Mouse (Mus musculus) forebrain, embryonic 13.5 days (tissue): Measurements from ENCODE around the gene Luc7l2. TPM values are rescaled to one million over a fixed set of nuclear protein-coding genes. Genes with fewer than 3 reads are reported as not detected.
A peak's percentile ranks its signal among the peaks of the same experiment; 100 is the strongest.

Experiments
- ATAC-seq: fragments of 200-750 bp; cut with Nextera tagmentation; 2 replicates; pipeline ENCODE4 v1.8.0; 2017
- H3K27ac ChIP-seq: fragments of 300-500 bp; sonication (generic); 2 replicates; pipeline ENCODE4 v1.5.1; 2015; ENCODE audit warnings: inconsistent platforms, mild to moderate bottlenecking, moderate library complexity
- H3K27me3 ChIP-seq: fragments of 300-500 bp; sonication (generic); 2 replicates; pipeline ENCODE4 v1.6.1; 2015; ENCODE audit warnings: mild to moderate bottlenecking, inconsistent platforms
- H3K36me3 ChIP-seq: fragments of 300-500 bp; sonication (generic); 2 replicates; pipeline ENCODE4 v1.6.1; 2015; ENCODE audit warnings: mild to moderate bottlenecking, inconsistent platforms; ENCODE audit not compliant: poor library complexity, severe bottlenecking
- H3K4me1 ChIP-seq: fragments of 300-500 bp; sonication (generic); 2 replicates; pipeline ENCODE4 v1.6.1; 2015; ENCODE audit warnings: inconsistent platforms
- H3K4me2 ChIP-seq: fragments of 300-500 bp; sonication (generic); 2 replicates; pipeline ENCODE4 v1.6.1; 2015; ENCODE audit warnings: inconsistent platforms, mild to moderate bottlenecking, moderate library complexity
- H3K4me3 ChIP-seq: fragments of 300-500 bp; sonication (generic); 2 replicates; pipeline ENCODE4 v1.5.1; 2015; ENCODE audit warnings: mild to moderate bottlenecking, inconsistent platforms
- H3K9ac ChIP-seq: fragments of 300-500 bp; sonication (generic); 2 replicates; pipeline ENCODE4 v1.6.1; 2015; ENCODE audit warnings: mild to moderate bottlenecking, inconsistent platforms
- H3K9me3 ChIP-seq: fragments of 300-500 bp; sonication (generic); replicated peaks from 2 replicates; pipeline ENCODE4 v1.6.1; 2016; ENCODE audit warnings: inconsistent platforms
- WGBS: fragments of 180-500 bp; shearing (Covaris S2); methylation state at CpG from one replicate; pipeline ENCODE4 v1.1.7; 2015; 5-methylcytosine and 5-hydroxymethylcytosine counted together
- microRNA-seq: library from miRNA; unstranded; fragments of <30 nt; microRNA quantifications from one replicate; pipeline ENCODE4, GENCODE M21; 2016
- polyA plus RNA-seq: library from polyadenylated mRNA; unstranded; fragments of >200 nt; fragmentation: Nextera tagmentation; extraction: Ambion mirVana; gene quantifications from 2 replicates; pipeline ENCODE4 v1.2.1, GENCODE M21; 2015

Gene Luc7l2
- polyA plus RNA-seq, 1 experiment from 2014 or later, result 40.1 TPM

DNA sequence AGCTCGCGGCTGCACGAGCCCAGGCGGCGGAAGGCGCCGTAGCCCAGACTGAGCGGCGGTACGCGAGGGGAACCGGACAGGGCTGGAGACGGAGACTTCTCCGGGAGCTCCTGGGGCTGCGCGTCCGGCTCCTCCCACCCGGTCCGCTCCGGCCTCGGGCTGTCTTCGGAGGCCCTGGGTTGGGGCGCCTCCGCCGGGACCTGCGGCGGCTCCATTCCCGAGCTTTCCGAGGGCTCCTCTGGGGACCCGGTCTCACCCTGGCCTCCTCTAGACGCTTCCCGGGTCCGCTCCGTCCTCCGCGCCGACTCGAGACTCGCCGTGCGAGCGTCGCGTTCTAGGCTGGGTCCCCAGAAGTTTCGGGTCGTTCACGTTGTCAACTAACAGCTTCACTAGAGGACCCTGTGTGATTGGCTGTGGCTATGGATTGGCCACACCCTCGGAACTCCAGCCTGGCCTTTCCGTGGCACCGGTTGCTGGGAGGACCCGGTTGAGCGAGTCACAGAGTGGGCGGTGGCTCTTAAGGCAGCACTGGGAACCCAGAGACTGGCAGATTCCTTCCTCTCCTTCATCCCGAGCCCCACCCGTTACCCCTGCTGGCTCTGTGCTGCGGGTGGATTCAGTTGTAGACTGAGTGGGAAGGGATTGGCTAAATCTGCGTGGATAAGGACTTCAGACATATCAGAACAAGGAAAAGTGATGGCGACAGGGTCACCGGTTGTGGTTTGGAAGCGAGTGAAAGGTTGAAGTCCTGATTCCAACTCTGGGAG lies 85.9 kb downstream of the Luc7l2 start, which contains the start of gene Klrg2:
Klrg2 (minus strand) TSS at position 391 of the 767 bp plus-strand sequence.
- H3K36me3 ChIP-seq, result no peaks in the 10 kb centered on the region
- H3K9me3 ChIP-seq, result no peaks in the 10 kb centered on the region
- ATAC-seq, result peak; percentile 81
- peaks cover 23% of the 10 kb centered on the region for H3K4me1 ChIP-seq
- H3K4me2 ChIP-seq, result peak within 1 kb of the TSS; percentile 100
- no peak within 1 kb of the TSS for H3K27ac ChIP-seq
- peak within 1 kb of the TSS; percentile 63 for H3K9ac ChIP-seq
- H3K27me3 ChIP-seq, result peaks cover 78% of the 10 kb centered on the region
- H3K4me3 ChIP-seq, result peak within 1 kb of the TSS; percentile 58
- 2% methylated on average over 53 of the region's 60 CpGs for WGBS

DNA sequence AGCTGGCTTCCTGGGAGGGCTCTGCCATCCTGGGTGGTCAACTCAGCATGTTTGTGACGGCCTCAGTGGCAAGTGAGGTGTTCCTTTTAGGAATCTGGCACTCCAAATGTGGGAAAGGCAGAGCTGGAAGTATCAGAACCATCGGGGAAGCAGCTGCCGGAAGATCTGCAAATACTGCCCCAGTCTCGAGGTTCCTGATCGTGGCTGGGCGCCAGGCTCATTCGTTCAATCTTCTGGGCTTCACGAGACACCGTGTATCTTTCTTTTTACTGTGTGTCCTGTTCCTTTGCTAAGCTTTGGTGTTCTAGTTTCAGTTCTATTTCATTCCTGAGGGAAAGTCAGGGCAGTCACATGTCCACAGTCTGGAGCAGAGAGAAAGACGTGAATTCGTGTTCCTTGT lies 89.3 kb downstream of the Luc7l2 start:
- no peak overlapping the region for H3K4me2 ChIP-seq
- H3K4me1 ChIP-seq, result peaks cover 22% of the 10 kb centered on the region
- H3K9ac ChIP-seq, result no peak overlapping the region
- ATAC-seq, result no peak
- H3K36me3 ChIP-seq, result no peaks in the 10 kb centered on the region
- no peaks in the 10 kb centered on the region for H3K9me3 ChIP-seq
- WGBS, result 80% methylated on average over 11 of the region's 11 CpGs
- no peak overlapping the region for H3K4me3 ChIP-seq
- no peak overlapping the region for H3K27ac ChIP-seq
- H3K27me3 ChIP-seq, result peaks cover 61% of the 10 kb centered on the region

DNA sequence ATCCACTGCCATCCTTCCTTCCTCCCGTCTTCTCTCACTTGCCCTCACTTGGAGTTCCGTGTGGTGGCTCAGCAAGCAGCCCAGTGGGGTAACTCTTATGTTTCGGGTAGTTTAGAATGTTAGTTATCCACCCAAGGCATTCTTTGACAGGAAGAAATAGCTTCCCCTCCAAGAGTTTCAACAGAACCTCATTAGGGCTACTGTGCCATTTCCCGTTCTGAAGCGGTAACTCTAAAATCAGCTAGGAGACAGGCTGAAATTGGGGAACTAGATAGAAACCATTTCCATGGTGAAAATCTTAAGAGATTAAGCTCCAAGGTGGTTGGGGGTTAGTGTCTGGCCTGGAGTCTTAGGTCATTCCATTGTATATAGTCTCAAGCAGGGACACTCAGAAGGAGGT lies 90.1 kb downstream of the Luc7l2 start:
- no peak for ATAC-seq
- no peaks in the 10 kb centered on the region for H3K9me3 ChIP-seq
- peaks cover 14% of the 10 kb centered on the region for H3K4me1 ChIP-seq
- H3K9ac ChIP-seq, result no peak overlapping the region
- WGBS, result 73% methylated on average over 5 of the region's 5 CpGs
- peaks cover 53% of the 10 kb centered on the region for H3K27me3 ChIP-seq
- no peaks in the 10 kb centered on the region for H3K36me3 ChIP-seq
- H3K4me3 ChIP-seq, result no peak overlapping the region
- H3K4me2 ChIP-seq, result no peak overlapping the region
- no peak overlapping the region for H3K27ac ChIP-seq

DNA sequence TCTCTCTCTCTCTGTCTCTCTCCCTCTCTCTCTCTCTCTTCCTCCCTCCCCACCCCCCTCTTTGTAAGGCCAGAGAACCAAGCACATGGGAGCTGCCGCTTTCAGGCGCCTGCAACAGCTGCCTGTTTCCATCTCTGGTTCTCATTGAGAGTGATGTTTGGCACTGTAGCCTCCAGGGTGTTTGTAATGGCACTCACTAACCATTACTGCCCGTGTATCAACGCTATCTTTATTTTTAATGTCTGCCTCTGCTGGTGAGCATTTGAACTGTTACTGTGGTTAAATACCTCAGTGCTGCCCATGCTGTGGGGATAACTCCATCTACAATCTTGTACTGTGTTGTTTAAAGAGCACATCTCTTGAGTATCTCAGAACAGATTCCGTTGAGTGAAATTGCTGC lies 90.5 kb downstream of the Luc7l2 start:
- H3K4me2 ChIP-seq, result no peak overlapping the region
- 53% methylated on average over 5 of the region's 5 CpGs for WGBS
- H3K27me3 ChIP-seq, result peaks cover 48% of the 10 kb centered on the region
- H3K4me1 ChIP-seq, result peaks cover 10% of the 10 kb centered on the region
- H3K36me3 ChIP-seq, result no peaks in the 10 kb centered on the region
- H3K9me3 ChIP-seq, result no peaks in the 10 kb centered on the region
- no peak overlapping the region for H3K27ac ChIP-seq
- no peak overlapping the region for H3K9ac ChIP-seq
- no peak for ATAC-seq
- no peak overlapping the region for H3K4me3 ChIP-seq

DNA sequence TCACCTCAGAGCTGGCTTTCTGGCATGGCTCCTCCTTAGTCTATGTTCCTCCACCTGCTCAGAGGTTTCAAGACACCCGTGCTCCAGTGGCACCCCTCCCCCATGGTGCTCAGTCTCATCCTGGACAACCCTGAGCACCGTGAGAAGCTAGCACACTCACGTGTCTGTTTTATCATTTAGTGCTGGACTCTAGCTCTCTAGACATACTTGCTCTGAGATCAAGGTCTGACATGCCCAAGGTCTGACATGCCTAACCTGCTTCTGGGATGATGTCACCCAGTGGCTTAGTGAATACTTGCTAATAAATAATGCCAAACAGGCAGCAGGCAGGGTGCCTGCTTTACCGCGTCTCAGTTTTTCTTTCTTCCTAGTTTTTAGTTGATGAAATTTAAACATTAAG lies 91.5 kb downstream of the Luc7l2 start:
- Histone ChIP-seq H3K4me2 (no peak overlapping the region), H3K9ac (no peak overlapping the region), H3K27me3 (peaks cover 39% of the 10 kb centered on the region), H3K9me3 (no peaks in the 10 kb centered on the region), H3K36me3 (no peaks in the 10 kb centered on the region), H3K4me1 (peaks cover under 1% of the 10 kb centered on the region; the same call in 1 of the 2 replicates), H3K27ac (no peak overlapping the region), H3K4me3 (no peak overlapping the region)
- no peak for ATAC-seq
- WGBS, result 79% methylated on average over 5 of the region's 5 CpGs

DNA sequence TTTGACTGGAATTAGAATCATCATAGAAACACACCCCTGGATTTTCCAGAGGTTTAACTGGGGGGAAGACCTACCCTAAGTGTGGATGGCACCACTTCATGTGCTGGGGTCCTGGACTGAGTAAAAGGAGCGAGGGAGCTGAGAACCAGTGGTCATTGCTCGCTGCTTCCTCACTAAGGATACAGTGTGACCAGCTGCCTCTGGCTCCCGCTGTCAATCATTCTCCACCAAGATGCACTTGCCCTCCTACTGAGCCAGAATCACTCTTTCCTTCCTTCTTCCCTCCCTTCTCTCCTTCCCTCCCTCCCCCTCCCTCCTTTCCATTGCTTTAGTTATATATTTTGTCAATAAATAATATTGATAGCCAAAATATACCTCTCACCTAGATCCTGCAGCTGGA lies 91.9 kb downstream of the Luc7l2 start:
- Histone ChIP-seq H3K4me1 (no peaks in the 10 kb centered on the region), H3K27ac (no peak overlapping the region), H3K4me2 (no peak overlapping the region), H3K9ac (no peak overlapping the region), H3K9me3 (no peaks in the 10 kb centered on the region), H3K4me3 (no peak overlapping the region), H3K36me3 (no peaks in the 10 kb centered on the region), H3K27me3 (peaks cover 34% of the 10 kb centered on the region)
- 86% methylated on average over 3 of the region's 3 CpGs for WGBS
- no peak for ATAC-seq

DNA sequence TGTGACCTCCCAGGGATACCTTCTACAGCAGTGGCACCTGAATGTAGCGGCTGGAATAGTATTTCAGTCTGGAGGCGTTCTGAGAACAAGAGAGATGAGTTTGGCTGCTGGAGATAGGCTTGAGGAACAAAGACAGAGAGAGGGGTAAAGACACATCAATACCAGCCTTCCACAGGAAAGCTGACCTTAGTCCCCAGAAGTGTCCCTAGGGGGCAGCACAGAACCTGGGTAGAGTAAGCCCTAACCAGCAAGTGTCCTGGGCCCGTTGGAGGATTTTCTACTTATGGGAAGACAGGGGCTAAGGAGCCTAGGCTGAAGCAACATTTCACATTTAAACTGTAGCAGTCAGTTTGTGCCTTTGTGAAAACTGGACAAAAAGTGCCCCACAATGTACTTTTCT lies 98.4 kb downstream of the Luc7l2 start:
- Histone ChIP-seq H3K4me2 (no peak overlapping the region), H3K9me3 (no peaks in the 10 kb centered on the region), H3K27ac (no peak overlapping the region), H3K36me3 (no peaks in the 10 kb centered on the region), H3K27me3 (no peaks in the 10 kb centered on the region), H3K4me1 (no peaks in the 10 kb centered on the region), H3K4me3 (no peak overlapping the region), H3K9ac (no peak overlapping the region)
- ATAC-seq, result no peak
- WGBS, result 72% methylated on average over 3 of the region's 3 CpGs

DNA sequence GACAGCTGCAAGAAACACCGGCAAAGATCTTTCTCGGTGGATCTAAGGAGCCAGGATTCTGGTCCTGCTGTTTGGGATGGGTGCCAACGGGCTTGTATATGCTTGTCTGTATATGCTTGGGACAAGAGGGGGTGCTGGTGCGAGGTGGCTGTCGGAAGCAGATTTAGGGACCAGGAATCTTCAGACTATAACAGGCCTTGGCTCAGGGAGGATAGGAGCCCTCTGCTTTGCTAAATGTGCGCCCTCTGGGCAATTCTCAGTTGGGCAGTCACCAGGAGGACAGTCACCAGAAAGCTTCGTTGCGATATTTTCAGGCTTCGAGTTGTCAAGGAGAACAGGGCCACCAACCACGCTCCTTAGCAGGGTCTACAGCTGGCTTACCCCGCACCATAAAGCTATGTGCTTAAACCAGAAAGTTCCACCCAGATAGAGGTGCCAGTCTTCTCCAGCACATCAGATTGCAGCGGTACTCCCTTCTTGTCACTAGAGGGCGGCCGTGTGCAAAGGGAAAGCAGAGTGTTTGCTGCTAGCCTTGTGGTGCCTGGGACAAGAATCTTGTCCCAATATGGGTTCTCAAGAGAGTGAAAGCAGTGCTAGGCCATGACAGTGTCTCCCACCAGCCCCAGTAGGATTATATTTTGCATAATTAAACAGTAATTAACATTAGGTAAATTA lies 99.3 kb downstream of the Luc7l2 start:
- Histone ChIP-seq H3K4me2 (no peak overlapping the region), H3K4me1 (no peaks in the 10 kb centered on the region), H3K36me3 (no peaks in the 10 kb centered on the region), H3K27ac (no peak overlapping the region), H3K9me3 (no peaks in the 10 kb centered on the region), H3K9ac (no peak overlapping the region), H3K27me3 (no peaks in the 10 kb centered on the region), H3K4me3 (no peak overlapping the region)
- WGBS, result 40% methylated on average over 14 of the region's 14 CpGs
- peak; percentile 77 for ATAC-seq

Small RNA genes lying within 50 kb of the gene (microRNA-seq; reads per million reads assigned to microRNA genes)
- not detected for gene Mir7670

Other genes starting within 250 kb of the Luc7l2 start
- 0.75 and 1.0 TPM in 2 replicates for gene Zc3hav1, start 196.7 kb upstream of the Luc7l2 start, polyA plus RNA-seq
- 9.5 and 9.7 TPM in 2 replicates for gene Ttc26, start 169.9 kb upstream of the Luc7l2 start, polyA plus RNA-seq
- 22.2 and 22.4 TPM in 2 replicates for gene Ubn2, start 117.4 kb upstream of the Luc7l2 start, polyA plus RNA-seq
- 152 and 177 TPM in 2 replicates for gene Fmc1, start 17.8 kb upstream of the Luc7l2 start, polyA plus RNA-seq
- gene Klrg2, start 85.9 kb downstream of the Luc7l2 start, polyA plus RNA-seq, result 0.06 and 0.19 TPM in 2 replicates
- gene Clec2l, start 111.7 kb downstream of the Luc7l2 start, polyA plus RNA-seq, result 3.6 and 3.8 TPM in 2 replicates